Mouse (Mus musculus) T-helper 2 cell (primary cell): ENCODE data around the gene Tmem169.

Experiments used
- in situ Hi-C: fragments of 300-600 bp; cut with MboI, MseI; formaldehyde crosslinking; loops from one replicate; pipeline ENCODE4 v1.15.1; 2025; ENCODE audit warnings: high pct_unique_total_duplicates

Gene Tmem169

DNA sequence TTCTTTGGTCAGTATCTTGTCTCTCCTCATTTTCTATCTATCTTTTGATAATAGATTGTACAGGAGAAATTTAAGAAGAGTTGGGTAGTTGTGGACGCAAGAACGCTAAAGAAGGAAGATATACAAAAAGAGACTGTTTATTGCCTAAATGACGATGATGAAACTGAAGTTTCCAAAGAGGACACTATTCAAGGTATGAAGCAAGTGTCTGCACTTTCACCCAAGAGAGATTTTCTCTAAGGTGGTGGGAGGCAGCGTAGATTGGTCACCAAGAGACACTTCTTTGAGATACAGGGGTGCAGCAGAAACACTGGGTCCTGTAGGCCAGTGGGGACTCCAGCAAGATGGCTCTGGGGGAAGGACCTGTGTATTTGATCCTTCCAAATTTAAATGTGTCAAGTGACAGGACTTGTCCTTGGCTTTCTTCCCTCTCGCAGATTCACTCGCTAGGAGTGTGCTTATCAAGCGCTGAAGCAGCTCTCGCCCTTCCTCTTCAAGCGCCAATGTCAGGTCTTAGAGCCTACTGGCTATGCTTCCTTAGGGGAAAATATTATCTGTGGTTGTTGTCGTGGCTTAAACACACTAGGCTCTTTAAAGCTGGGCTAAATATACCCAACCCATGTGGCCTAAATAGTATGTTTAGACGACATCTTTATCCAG is 42.1 kb downstream of the Tmem169 start:
- in situ Hi-C loops = no loop called here

DNA sequence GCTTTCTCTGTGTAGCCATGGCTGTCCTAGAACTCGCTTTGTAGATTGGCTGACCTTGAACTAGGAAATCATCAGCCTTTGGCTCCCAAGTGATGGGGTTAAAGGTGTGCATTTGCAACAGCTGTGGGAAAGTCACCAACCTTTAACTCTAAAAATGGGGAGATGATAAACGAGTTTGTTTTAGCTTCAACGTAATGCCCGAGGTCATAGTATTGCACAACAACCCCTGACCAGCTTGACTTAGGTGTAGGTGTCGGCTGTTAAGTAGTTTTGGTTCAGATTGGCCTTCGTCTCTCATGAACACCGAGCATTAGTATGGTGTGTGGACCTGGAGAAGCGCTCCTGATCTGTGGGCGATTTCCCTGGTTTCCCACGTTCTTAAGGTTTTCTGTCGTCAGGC is 50.6 kb downstream of the Tmem169 start:
- in situ Hi-C loops = loop anchor here (5.0 kb wide), 1 partner anchor 62 kb away; no protein-coding TSS in a partner anchor

DNA sequence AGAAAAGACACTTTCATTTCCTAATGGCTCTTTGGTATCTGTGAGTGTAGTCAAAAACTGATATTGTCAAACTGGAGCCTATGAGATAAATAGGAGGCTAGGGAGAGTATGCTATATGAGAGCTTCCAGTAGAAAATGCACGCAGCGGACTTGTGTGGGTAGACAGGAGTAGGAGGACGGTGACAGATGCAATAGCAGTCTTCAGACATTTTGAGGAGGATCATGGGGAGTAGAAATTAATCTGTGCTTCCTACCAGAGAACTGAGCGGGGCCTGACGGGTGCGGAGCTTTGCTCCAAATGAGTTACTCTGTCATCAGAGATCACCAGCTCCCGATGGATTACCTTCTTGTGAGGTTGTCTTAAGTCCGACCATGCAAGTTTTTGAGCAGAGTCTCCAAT is 52.6 kb downstream of the Tmem169 start:
- in situ Hi-C loops = no loop called here

DNA sequence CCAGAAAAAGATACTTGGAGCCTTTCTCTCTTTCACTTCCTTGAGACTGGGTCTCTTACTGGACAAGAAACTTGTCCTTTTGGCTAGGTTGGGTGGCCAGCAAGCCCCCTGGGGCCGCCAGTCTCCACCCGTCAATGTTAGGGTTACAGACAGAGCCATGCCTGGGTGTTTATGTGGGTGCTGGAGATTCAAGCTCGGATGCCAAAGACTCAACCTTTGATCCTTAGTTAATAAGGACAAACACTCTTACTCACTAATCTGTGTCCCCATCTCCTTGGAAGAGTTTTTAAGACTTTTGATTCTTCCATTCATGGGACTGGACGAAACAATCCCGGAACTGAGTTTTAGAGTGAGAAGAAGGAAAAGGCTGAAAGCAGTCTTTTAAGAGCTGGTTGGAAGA is 54.2 kb downstream of the Tmem169 start:
- in situ Hi-C loops = no loop called here

DNA sequence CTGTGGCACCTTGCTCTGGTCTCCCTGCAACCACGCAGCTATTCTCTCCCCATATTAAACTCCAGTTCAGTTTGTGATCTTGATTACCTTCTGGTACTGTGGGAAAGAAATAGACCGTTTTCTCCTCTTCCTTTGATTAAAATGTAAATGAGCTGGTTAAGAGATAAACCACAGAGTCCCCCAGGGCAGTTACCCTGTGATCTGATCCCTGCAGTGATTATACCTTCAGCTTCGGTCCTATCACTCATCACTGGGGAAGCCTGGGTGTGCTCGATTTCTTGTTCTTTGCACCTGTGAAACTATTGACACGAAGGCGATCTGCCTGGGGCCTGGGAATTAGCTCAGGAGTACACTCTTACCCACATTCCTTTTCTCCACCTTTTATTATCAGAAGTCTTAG is 63.7 kb downstream of the Tmem169 start:
- in situ Hi-C loops = no loop called here
